Comparison of ENCODE assay signal across 17 mouse cellular contexts in the genomic region with DNA sequence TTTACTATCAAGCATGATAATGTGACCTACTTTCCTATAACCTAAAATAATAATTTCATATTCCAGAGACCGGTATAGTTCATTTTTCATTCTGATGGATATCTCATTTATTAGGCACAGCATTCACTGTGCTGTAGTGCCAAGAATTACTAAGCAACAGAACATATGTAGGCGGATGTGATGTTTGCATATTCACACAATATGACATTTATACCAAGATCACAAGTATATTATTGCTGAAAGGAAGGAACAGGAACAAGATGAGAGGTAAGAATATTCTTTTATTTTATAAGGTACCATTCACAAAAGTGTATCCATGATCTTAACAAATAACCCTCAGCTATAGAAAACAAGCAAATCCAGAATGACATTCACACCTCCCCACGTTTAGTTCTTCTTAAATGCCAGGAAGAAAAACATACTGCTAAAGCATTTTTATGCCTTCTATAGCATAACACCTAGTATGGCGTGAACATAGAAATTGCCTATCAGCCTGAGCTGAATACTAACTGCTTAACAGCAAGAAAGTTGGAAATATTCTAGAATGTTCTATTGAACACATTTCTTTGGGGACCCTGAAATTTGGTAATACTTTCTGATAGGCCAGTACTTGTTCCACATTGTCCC.
"Had no signal": no experiment of that assay in that cellular context is flagged by ENCODE, and none has a peak within 500 bp of the region (broad histone marks: within the 10 kb centered on the region; RNA-seq: fewer than 3 reads in every experiment).

No protein-coding gene starts in this region.

- H3K4me3 ChIP-seq: left cerebral cortex, adult 2 months; limb, embryonic 13.5 days; midbrain, embryonic 12.5 days; neural tube, embryonic 13.5 days had no signal

- H3K9ac ChIP-seq: limb, embryonic 13.5 days; liver, embryonic 14.5 days; midbrain, embryonic 12.5 days; neural tube, embryonic 13.5 days had no signal

- ATAC-seq: midbrain, embryonic 16.5 days had no signal

- DNase-seq: kidney, adult 11 months; kidney, adult 9 months; kidney, postnatal 36 days; left cerebral cortex, postnatal 4 days; lung, adult 18-20 months; retina, postnatal 1 day; right cerebral cortex, postnatal 14 days; thymus, adult 18-20 months; thymus, postnatal 14 days had no signal

- H3K27ac ChIP-seq: kidney, postnatal 0 days; left cerebral cortex, adult 2 months; limb, embryonic 13.5 days; liver, embryonic 14.5 days; midbrain, embryonic 12.5 days; neural tube, embryonic 13.5 days; stomach, postnatal 0 days had no signal

- H3K27me3 ChIP-seq: limb, embryonic 13.5 days; midbrain, embryonic 12.5 days; neural tube, embryonic 13.5 days had no signal

- H3K9me3 ChIP-seq: limb, embryonic 13.5 days; midbrain, embryonic 12.5 days; neural tube, embryonic 13.5 days had no signal

- H3K36me3 ChIP-seq: limb, embryonic 13.5 days; midbrain, embryonic 12.5 days; neural tube, embryonic 13.5 days had no signal

- H3K4me1 ChIP-seq: limb, embryonic 13.5 days; midbrain, embryonic 12.5 days; neural tube, embryonic 13.5 days had no signal

- H3K4me2 ChIP-seq: limb, embryonic 13.5 days; midbrain, embryonic 12.5 days; neural tube, embryonic 13.5 days had no signal
